Mouse (Mus musculus) kidney, embryonic 16.5 days (tissue): ENCODE results near the gene Adam33. TPM values are rescaled to one million over a fixed set of nuclear protein-coding genes. Genes with fewer than 3 reads are reported as not detected.

Experiments used
- microRNA-seq: library from miRNA; unstranded; fragments of <30 nt; microRNA quantifications from one replicate; pipeline ENCODE4, GENCODE M21; 2016
- polyA plus RNA-seq: library from polyadenylated mRNA; unstranded; fragments of >200 nt; fragmentation: Nextera tagmentation; extraction: Ambion mirVana; gene quantifications from 2 replicates; pipeline ENCODE4 v1.2.1, GENCODE M21; 2015

The Adam33 gene
- polyA plus RNA-seq, 1 experiment from 2014 or later, result 6.0 TPM

Small RNA genes within 50 kb of the gene (microRNA-seq; reads per million reads assigned to microRNA genes)
- gene Mir6973b, result not detected

Other genes starting within 250 kb of the Adam33 start
- gene 4930402H24Rik, start 157.4 kb downstream of the Adam33 start, polyA plus RNA-seq, result 35.8 and 42.0 TPM in 2 replicates
- gene Atrn, start 157.3 kb downstream of the Adam33 start, polyA plus RNA-seq, result 6.3 and 7.6 TPM in 2 replicates
- 17.3 and 17.8 TPM in 2 replicates for gene Gfra4, start 20.7 kb downstream of the Adam33 start, polyA plus RNA-seq
- 0.29 and 0.46 TPM in 2 replicates for gene Siglec1, start 23.0 kb upstream of the Adam33 start, polyA plus RNA-seq
- gene Hspa12b, start 63.5 kb upstream of the Adam33 start, polyA plus RNA-seq, result 22.2 and 23.7 TPM in 2 replicates
- not detected in 2 replicates for gene Gm11037, start 69.7 kb upstream of the Adam33 start, polyA plus RNA-seq
- 98.2 and 101 TPM in 2 replicates for gene 1700037H04Rik, start 96.3 kb upstream of the Adam33 start, polyA plus RNA-seq
- gene Cenpb, start 116.3 kb upstream of the Adam33 start, polyA plus RNA-seq, result 9.7 and 10.1 TPM in 2 replicates
- 73.8 and 87.0 TPM in 2 replicates for gene Cdc25b, start 123.1 kb upstream of the Adam33 start, polyA plus RNA-seq
- gene Spef1, start 123.5 kb upstream of the Adam33 start, polyA plus RNA-seq, result 3.3 and 4.7 TPM in 2 replicates
- gene Ap5s1, start 143.3 kb upstream of the Adam33 start, polyA plus RNA-seq, result 30.2 and 30.9 TPM in 2 replicates
- 37.9 TPM in 2 replicates for gene Mavs, start 170.2 kb upstream of the Adam33 start, polyA plus RNA-seq
- 27.2 and 30.8 TPM in 2 replicates for gene Pank2, start 198.7 kb upstream of the Adam33 start, polyA plus RNA-seq